Mouse (Mus musculus) spleen, postnatal 36 days (tissue): Measurements from ENCODE around the gene Eml4.

ENCODE experiments used
- DNase-seq, 2 experiments: peaks; one replicate each; pipeline ENCODE4 v3.0.0; 2022; ENCODE audit warnings: low spot score in 2 of 2, mixed read lengths in 1 of 2

Eml4 gene

GRCm38 (mm10) chr17:83344226-83344625 is 6.5 kb upstream of the Eml4 start:
- no peak for DNase-seq

DNA sequence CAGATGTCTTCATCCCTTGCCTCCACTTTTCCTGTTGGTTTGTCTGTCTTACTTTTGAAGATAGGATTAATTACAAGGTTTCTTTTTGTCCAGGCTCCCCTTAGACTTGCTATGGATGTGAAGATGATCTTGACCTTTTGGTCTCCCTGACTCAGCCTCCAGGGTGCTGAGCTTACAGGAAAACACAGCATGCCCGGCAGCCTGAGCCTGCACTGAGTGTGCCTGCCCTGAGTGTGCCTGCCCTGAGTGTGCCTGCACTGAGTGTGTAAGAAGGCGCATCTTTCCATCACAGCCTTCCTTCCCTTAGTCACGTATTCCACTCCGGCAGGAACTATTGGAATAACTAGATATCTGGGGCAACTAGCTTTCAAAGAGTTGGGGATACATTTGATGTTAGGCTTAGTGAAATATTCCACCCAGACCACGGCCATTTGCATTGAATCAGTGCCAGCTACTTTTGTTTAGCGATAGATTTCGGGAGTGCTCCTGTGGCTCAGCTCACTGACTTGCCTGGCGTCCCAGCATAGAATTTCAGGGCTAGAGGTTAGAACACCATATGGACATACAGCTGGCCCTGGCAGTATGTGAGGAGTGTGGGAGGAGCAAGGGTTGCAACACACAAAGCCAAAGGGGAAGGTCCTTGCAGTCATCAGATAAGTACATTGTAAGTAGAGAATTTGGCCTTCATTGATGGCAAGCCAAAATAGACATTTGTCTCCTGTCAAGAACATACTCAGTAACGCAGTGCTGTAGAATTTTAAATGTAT is 2.5 kb upstream of the Eml4 start:
- no peak for DNase-seq

- peak in 1 of 2 experiments; percentile 14 for DNase-seq
Measured at GRCm38 (mm10) chr17:83351119-83351531, 394 bp downstream of the Eml4 start.

DNA sequence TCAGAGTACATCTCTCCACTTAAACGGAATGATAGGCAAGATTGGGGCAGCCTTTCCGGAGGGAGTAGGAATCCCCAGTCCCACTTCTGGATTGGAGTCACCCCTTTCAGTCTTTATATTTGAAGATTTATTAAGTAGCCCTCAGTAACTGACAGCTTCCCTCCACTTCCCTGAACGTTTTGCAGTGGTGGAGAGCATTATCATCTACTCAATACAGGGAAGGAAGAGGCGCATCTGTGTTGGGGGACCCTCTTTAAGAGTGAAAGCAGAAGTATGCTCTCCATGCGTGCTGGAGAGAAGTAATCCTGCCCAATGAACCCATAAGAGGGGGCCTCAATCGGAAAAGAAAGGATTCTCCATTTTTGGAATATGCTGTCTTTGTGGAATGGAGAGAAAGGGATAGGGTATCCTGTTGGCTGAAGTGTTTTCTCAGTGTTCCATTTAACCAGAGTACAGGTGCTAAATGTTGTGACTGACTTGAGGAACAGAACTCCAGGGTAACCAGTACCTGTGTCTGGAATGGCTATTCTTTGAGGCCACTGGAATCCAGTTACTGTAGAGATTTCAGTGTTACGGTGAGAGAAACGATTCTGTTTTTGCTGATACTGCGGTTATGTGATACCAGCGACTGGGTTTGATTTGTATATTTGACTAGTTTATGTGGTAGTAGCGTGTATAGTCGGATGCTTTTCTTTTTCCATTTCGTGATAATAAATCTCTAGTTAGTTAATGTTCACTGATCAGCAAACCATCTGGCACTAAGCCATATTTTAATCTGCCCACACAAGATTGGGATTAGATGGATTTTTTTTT is 1.1 kb downstream of the Eml4 start:
- peak; percentile 54 to 61 for DNase-seq

DNA sequence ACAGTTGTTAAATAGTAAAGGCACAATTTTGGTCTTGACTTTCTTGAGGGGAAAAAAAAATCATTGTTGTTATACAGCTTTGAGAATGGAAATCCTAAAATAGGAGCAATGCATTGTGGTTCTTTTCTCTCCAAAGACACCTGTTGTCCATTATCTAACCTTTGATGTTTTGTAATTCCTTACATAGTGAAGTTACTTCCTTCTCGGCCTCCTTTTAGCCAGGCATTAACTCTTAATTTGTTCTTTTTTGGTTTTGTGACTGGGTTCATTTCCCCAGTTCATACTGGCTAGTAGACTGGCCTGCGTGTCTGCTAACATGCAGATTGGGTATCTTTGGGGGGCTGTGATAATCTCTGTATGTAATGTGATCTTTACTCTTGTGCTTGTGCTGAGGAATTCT is 1.7 kb downstream of the Eml4 start:
- no peak for DNase-seq

DNA sequence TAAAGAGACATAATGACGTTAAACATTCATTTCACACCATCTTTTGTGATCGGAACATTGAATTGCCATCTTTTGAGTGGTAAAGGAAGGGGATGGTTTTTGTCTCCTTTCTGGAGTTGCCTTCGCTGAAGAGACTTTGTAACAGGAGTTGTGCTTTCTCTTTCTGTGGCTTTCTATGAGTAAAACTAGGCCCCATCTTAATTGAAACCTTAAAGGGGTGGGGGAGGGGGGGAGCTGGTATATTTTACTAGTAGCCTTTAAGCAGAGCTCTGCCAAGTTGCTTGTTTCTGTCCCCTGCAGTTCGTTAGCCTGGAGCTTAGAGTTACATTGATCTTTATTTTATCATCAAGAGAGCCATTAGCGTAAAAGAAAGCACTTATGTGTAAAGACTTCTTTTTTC is 2.3 kb downstream of the Eml4 start:
- no peak for DNase-seq

GRCm38 (mm10) chr17:83353460-83353859 is 2.7 kb downstream of the Eml4 start:
- no peak for DNase-seq

DNA sequence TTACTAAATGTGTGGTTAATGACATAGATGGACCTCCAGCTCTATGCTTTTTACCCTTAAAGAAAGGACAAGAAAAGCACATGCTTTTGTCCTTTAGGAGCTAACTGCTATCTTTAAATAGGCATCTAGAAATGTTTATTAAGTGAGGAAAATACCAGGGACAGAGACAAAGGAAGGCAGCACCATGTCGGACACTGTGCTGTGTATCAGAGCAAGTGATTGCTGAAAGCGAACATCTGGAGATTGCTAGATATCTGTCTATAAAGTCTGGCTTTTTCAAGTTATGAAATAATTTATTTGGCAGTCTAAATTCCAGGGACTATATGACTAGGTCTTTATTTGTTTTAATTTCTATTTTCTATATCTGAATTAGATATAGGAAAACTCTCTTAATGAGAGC is 4.8 kb downstream of the Eml4 start:
- no peak for DNase-seq

- no peak for DNase-seq
Measured at GRCm38 (mm10) chr17:83359934-83360333, 9.2 kb downstream of the Eml4 start.

GRCm38 (mm10) chr17:83360796-83361566 is 10.2 kb downstream of the Eml4 start:
- no peak for DNase-seq

DNA sequence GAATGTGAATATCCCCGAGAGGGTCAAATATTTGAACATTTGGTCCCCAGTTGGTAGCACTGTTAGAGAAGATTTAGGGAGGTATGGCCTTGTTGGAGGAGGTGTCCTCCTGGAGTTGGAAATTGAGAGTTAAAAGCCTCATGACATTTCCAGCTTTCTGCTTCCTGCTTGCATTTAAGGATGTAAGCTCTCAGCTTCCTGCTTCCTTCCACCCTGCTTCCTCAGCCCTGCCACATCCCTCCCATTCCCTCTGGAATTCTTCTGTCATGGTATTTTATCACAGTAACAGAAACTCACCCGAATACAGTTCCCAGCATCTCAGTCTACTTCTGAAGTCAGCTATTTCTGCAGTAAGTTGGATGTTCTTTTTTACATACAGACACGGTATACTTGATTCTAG is 12.3 kb downstream of the Eml4 start:
- no peak for DNase-seq

DNA sequence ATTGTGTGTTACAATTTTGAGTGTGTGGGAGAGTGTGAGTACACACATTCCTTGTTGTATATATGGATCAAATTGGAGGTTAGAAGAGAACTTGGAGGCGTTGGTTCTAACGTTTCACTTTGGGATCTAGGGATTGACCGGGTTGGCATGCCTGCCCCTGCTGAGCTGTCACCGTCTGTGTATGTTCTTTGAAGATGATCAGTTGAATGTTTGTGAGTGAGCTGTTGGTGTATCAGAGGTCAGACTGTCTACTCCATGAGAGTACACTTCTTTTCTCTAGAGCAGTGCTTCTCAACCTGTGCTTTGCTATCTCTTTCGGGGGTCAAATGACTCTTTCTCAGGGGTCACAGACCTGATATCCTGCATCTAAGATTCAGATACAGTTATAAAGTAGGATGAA is 13.6 kb downstream of the Eml4 start:
- no peak for DNase-seq

DNA sequence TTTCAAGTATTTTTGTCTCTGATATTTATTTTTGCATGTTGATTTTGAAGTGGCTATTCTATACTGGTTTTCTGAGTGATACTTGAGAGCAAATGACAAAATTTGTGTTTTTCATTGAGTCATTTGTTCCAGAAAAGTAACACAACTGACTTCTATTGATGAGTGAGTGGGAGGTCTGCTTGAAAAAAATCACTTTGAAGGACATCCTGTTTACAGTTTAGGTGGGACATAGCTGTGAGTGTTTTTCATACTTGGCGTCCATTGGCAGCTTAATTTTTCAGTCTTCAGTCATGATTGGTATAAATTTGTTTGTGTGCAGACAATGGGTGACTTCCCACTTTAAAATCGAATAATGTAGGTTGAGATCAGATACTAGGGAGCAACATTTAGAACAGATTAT is 14.4 kb downstream of the Eml4 start:
- DNase-seq, result no peak

- no peak for DNase-seq
Measured at GRCm38 (mm10) chr17:83365614-83366355, 15.1 kb downstream of the Eml4 start.

GRCm38 (mm10) chr17:83367387-83367786 is 16.7 kb downstream of the Eml4 start:
- no peak for DNase-seq

GRCm38 (mm10) chr17:83374123-83374522 is 23.4 kb downstream of the Eml4 start:
- DNase-seq, result no peak

DNA sequence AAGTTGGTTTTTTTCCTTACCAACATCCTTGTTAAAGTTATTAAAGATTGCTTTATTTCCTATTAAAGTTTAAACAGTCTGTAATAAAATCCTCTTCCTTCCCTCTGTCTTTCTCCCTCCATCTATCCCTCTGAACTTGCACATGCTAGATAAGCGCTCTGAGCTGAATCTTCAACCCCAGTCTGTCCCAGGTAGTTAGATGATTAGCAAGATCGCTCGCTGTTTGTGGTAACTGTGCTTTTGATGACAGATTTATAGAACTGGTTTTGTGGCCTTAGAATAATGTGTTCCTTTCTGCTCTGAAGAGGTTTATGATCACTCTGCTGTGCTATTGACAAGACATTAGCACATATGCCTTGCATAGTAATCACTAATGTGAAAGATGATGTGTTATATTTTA is 25.1 kb downstream of the Eml4 start:
- no peak for DNase-seq

- no peak for DNase-seq
Measured at GRCm38 (mm10) chr17:83376801-83377200, 26.1 kb downstream of the Eml4 start.

- DNase-seq, result no peak
Measured at GRCm38 (mm10) chr17:83377755-83378443, 27.2 kb downstream of the Eml4 start.

- no peak for DNase-seq
Measured at GRCm38 (mm10) chr17:83378444-83378762, 27.7 kb downstream of the Eml4 start.

GRCm38 (mm10) chr17:83379366-83379765 is 28.6 kb downstream of the Eml4 start:
- no peak for DNase-seq
